Mouse (Mus musculus): Measurements from ENCODE around the gene Snap25. TPM values are rescaled to one million over a fixed set of nuclear protein-coding genes. Genes with fewer than 3 reads are reported as not detected.
A peak's percentile ranks its signal among the peaks of the same experiment; 100 is the strongest.

Snap25 gene
- polyA plus RNA-seq, 1 experiment: 0.01 TPM

DNA sequence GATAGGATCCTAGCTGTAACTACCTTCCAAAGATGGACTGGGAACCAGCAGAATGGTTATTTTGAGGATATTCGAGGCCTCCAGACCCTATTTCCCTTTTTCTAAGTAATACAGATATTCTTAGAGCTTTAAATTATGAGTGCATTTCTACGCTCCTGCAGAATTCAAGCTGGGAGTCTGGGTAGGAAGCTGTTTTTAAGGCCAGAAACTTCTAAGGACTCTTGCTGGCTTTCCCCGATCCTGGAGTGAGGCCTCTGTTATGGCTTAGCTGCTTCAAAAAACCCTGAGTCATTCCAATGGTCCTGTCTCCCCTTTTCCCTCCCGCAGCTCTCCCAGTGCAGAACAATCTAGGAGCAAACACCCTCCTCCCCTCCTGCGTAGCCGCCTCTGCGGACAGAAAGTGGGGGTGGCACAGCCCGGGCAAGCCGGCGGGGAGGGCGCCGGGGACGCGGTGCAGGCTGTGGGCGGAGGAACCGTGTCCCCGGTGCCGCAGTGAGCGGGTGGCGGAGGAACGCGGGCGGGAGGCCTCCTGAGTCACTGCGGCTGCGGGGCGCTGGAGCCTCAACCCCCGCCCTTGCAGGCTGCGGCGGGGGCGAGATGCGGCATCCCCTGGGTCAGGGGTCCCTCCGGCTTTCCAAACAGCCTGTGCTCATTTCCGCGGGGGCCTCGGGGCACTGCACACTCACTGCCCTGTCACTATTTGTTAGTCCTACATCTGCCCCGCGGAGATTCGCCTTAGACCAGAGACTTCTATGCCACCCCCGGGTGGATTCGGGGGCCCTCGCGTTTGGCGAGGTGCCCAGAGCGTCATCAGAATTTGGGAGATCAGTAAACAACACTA is 34.7 kb upstream of the Snap25 start:
- no peaks in the 10 kb centered on the region for H3K4me1 ChIP-seq (ENCODE audit: control insufficient read depth)
- TF ChIP-seq GATA1 (IDR thresholded peaks at IDR 0.05; ENCODE audit: low read length) (no peak), TAL1 (IDR thresholded peaks at IDR 0.05; ENCODE audit: low read length) (no peak)
- no peaks in the 10 kb centered on the region for H3K36me3 ChIP-seq (ENCODE audit: control insufficient read depth)
- H3K27me3 ChIP-seq (ENCODE audit: control insufficient read depth): peaks cover 26% of the 10 kb centered on the region
- peaks cover 4% of the 10 kb centered on the region for H3K9me3 ChIP-seq (ENCODE audit: control insufficient read depth, low read length)
- peak overlapping the region; percentile 38 for H3K4me3 ChIP-seq (replicated peaks)

GRCm38 (mm10) chr2:136679280-136680221 is 33.7 kb upstream of the Snap25 start:
- Histone ChIP-seq H3K36me3 (ENCODE audit: control insufficient read depth) (no peaks in the 10 kb centered on the region), H3K4me1 (ENCODE audit: control insufficient read depth) (no peaks in the 10 kb centered on the region), H3K4me3 (replicated peaks) (no peak overlapping the region), H3K27me3 (ENCODE audit: control insufficient read depth) (peaks cover 26% of the 10 kb centered on the region), H3K9me3 (ENCODE audit: control insufficient read depth, low read length) (peaks cover 4% of the 10 kb centered on the region)
- TF ChIP-seq GATA1 (IDR thresholded peaks at IDR 0.05; ENCODE audit: low read length): no peak
- TF ChIP-seq TAL1 (IDR thresholded peaks at IDR 0.05; ENCODE audit: low read length): no peak

- no peak overlapping the region for H3K4me3 ChIP-seq (replicated peaks)
- no peaks in the 10 kb centered on the region for H3K36me3 ChIP-seq (ENCODE audit: control insufficient read depth)
- peaks cover 4% of the 10 kb centered on the region for H3K9me3 ChIP-seq (ENCODE audit: control insufficient read depth, low read length)
- peaks cover 26% of the 10 kb centered on the region for H3K27me3 ChIP-seq (ENCODE audit: control insufficient read depth)
- no peak for TF ChIP-seq TAL1 (IDR thresholded peaks at IDR 0.05; ENCODE audit: low read length)
- no peak for TF ChIP-seq GATA1 (IDR thresholded peaks at IDR 0.05; ENCODE audit: low read length)
- no peaks in the 10 kb centered on the region for H3K4me1 ChIP-seq (ENCODE audit: control insufficient read depth)
Measured at GRCm38 (mm10) chr2:136682146-136682860, 30.9 kb upstream of the Snap25 start.

GRCm38 (mm10) chr2:136686195-136686594 is 27.1 kb upstream of the Snap25 start:
- Histone ChIP-seq H3K36me3 (ENCODE audit: control insufficient read depth) (no peaks in the 10 kb centered on the region), H3K9me3 (ENCODE audit: control insufficient read depth, low read length) (peaks cover 4% of the 10 kb centered on the region), H3K27me3 (ENCODE audit: control insufficient read depth) (no peaks in the 10 kb centered on the region), H3K4me3 (replicated peaks) (no peak overlapping the region), H3K4me1 (ENCODE audit: control insufficient read depth) (no peaks in the 10 kb centered on the region)
- TF ChIP-seq GATA1 (IDR thresholded peaks at IDR 0.05; ENCODE audit: low read length) (no peak), TAL1 (IDR thresholded peaks at IDR 0.05; ENCODE audit: low read length) (no peak)

GRCm38 (mm10) chr2:136687316-136687715 is 25.9 kb upstream of the Snap25 start:
- no peaks in the 10 kb centered on the region for H3K4me1 ChIP-seq (ENCODE audit: control insufficient read depth)
- no peaks in the 10 kb centered on the region for H3K27me3 ChIP-seq (ENCODE audit: control insufficient read depth)
- TF ChIP-seq TAL1 (IDR thresholded peaks at IDR 0.05; ENCODE audit: low read length) (no peak), GATA1 (IDR thresholded peaks at IDR 0.05; ENCODE audit: low read length) (no peak)
- peaks cover 4% of the 10 kb centered on the region for H3K9me3 ChIP-seq (ENCODE audit: control insufficient read depth, low read length)
- H3K4me3 ChIP-seq (replicated peaks): no peak overlapping the region
- no peaks in the 10 kb centered on the region for H3K36me3 ChIP-seq (ENCODE audit: control insufficient read depth)

GRCm38 (mm10) chr2:136689476-136689875 is 23.8 kb upstream of the Snap25 start:
- Histone ChIP-seq H3K4me3 (replicated peaks) (no peak overlapping the region), H3K36me3 (ENCODE audit: control insufficient read depth) (no peaks in the 10 kb centered on the region), H3K9me3 (ENCODE audit: control insufficient read depth, low read length) (no peaks in the 10 kb centered on the region), H3K27me3 (ENCODE audit: control insufficient read depth) (no peaks in the 10 kb centered on the region), H3K4me1 (ENCODE audit: control insufficient read depth) (no peaks in the 10 kb centered on the region)
- no peak for TF ChIP-seq TAL1 (IDR thresholded peaks at IDR 0.05; ENCODE audit: low read length)
- no peak for TF ChIP-seq GATA1 (IDR thresholded peaks at IDR 0.05; ENCODE audit: low read length)

GRCm38 (mm10) chr2:136691681-136692080 is 21.6 kb upstream of the Snap25 start:
- H3K36me3 ChIP-seq (ENCODE audit: control insufficient read depth): no peaks in the 10 kb centered on the region
- H3K9me3 ChIP-seq (ENCODE audit: control insufficient read depth, low read length): no peaks in the 10 kb centered on the region
- TF ChIP-seq TAL1 (IDR thresholded peaks at IDR 0.05; ENCODE audit: low read length) (no peak), GATA1 (IDR thresholded peaks at IDR 0.05; ENCODE audit: low read length) (no peak)

GRCm38 (mm10) chr2:136699429-136700227 is 13.6 kb upstream of the Snap25 start:
- no peaks in the 10 kb centered on the region for H3K36me3 ChIP-seq (ENCODE audit: control insufficient read depth)
- H3K4me1 ChIP-seq (ENCODE audit: control insufficient read depth): no peaks in the 10 kb centered on the region
- TF ChIP-seq TAL1 (IDR thresholded peaks at IDR 0.05; ENCODE audit: low read length) (no peak), GATA1 (IDR thresholded peaks at IDR 0.05; ENCODE audit: low read length) (no peak)
- H3K4me3 ChIP-seq (replicated peaks): no peak overlapping the region
- H3K27me3 ChIP-seq (ENCODE audit: control insufficient read depth): no peaks in the 10 kb centered on the region
- no peaks in the 10 kb centered on the region for H3K9me3 ChIP-seq (ENCODE audit: control insufficient read depth, low read length)

More at GRCm38 (mm10) chr2:136691681-136692080, 21.6 kb upstream of the Snap25 start:
- H3K27me3 ChIP-seq (ENCODE audit: control insufficient read depth): no peaks in the 10 kb centered on the region
- no peaks in the 10 kb centered on the region for H3K4me1 ChIP-seq (ENCODE audit: control insufficient read depth)
- no peak overlapping the region for H3K4me3 ChIP-seq (replicated peaks)

All from erythroblast, embryonic 14.5 days (primary cell).